Mouse (Mus musculus): ENCODE results near the gene Tmprss9. TPM values are rescaled to one million over a fixed set of nuclear protein-coding genes. Genes with fewer than 3 reads are reported as not detected.
"Not testable (repeated sequence)": the region's sequence is repeated elsewhere in the genome, so short reads cannot be mapped to it uniquely, and the experiment has no call there.

Tmprss9 gene
- total RNA-seq (2021) = under 1 TPM; 0.12 to 0.26 TPM
- long read RNA-seq, experiment 1 = 0 reads
- long read RNA-seq, experiment 2 = 0 reads

DNA sequence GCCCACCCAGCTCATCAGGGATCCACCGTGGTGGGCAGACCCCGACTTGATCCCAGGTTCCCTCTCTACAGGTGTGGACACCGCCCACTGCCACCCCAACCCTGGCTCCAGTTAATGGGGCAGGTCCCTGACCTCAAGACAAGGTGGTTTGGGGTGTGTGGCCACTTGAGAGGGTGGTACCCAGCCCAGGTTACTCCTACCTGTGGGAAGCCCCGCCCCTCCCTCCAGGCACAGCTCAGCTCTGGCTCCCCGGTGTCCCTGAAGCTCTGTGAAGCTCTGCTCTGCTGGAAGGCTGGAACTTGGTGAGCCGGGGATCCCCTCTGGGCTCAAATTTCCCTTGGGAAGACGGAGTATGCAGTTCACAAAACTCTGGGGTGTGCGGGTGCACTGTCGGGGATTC lies at the start of gene Tmprss9:
Gene Tmprss9 (plus strand): TSS at position 268 of the 400 bp plus-strand sequence.
- no peak for DNase-seq (ENCODE audit: low spot score in 2 of 2)

DNA sequence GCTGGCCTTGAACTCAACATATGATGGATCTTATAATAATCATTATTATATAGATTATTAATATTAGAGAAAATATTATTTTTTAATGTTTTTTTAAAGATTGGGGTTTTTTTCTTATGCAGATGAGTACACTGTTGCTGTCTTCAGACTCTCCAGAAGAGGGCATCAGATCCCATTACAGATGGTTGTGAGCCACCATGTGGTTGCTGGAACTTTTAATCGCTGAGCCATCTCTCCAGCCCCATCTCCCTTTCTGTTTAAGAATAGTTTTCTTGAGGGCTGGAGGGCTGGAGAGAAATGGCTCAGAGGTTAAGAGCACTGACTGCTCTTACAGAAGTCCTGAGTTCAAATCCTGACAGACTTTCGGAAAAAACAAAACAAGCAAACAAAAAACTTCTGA lies 49.7 kb upstream of the Tmprss9 start:
- DNase-seq (ENCODE audit: low spot score in 2 of 2) = no peak

DNA sequence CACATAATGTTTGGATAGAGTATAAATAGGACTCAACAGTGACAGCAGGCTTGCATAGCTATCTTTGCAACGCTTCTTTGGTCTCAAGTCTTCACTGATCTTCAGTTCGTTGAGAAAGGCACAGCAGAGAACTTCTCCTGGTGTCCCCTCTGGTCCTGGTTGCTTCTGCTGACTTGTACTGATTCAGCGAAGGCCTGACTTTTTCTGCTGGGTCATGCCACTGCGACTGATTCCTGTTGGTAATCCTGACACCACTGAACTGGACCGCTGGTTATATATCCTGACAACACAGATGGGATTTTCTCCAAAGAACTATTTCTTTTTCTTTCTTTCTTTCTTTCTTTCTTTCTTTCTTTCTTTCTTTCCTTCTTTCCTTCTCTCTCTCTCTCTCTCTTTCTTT lies 49.1 kb upstream of the Tmprss9 start:
- no peak for DNase-seq (ENCODE audit: low spot score in 2 of 2)

DNA sequence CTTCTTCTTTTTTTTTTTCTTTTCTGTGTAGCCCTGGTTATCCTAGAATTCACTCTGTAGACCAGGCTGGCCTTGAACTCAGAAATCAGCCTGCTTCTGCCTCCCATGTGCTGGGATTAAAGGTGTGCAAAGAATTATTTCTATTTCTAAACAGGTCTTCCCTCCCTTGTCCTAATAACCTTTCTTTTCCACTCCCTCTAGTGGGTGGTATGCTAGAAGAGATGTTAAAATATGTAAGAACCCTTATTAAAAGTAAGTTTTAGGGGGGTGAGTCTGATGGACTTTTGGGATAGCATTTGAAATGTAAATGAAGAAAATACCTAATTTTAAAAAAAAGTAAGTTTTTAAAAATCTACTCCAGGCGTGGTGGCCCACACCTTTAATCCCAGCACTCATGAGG lies 48.3 kb upstream of the Tmprss9 start:
- no peak for DNase-seq (ENCODE audit: low spot score in 2 of 2)

DNA sequence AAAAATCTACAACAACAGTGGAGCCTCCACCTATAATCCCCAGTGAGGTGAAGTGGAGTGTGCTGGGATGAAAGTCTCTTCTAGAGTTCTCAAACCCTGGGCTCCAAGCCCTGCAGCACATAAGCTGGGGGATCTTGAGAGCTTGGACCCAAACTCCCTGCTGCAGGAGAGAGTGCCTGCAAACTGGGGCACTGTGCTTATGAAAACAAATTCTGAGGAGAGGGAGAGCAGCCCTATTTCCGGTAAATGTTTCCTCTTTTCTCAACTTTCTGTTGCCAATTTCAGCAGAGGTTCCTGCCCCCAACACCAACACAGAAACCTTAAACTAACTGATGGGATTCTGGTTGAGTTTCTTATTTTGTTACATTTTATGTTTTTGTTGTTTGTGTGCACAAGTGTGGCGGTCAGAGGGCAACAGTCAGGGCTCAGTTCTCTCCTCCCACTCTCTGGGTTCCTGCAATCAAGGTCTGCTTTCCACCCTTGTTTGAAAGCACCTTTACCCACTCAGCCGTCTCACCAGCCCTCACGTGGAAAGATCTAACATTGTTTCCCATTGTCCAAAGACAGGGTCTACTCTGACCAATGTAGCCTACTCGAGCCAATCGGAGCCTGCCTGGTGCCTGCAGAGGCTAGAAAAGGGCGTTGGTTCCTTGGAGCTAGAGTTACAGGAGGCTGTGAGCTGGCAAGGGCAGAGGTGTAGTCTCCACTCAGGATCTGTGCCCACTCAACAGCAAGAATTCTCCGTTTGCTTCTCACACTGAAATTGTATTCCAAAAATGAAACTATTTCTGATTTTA lies 47.6 kb upstream of the Tmprss9 start:
- no peak for DNase-seq (ENCODE audit: low spot score in 2 of 2)

DNA sequence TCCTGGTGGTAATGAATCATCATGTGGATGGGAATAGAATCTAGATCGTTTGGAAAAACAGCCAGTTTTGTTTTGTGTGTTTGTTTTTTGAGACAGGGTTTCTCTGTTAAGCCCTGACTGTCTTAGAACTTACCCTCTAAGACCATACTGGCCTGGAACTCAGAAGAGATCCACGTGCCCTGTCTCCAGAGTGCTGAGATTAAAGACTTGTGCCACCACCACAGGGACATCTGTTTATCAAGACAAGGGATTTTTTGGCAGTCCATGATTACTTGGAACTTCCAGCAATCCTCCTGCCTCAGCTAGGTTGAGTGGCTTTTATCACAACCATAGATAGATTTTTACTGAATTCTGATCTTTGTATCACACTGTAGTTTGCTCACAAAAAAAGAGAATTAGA lies 46.8 kb upstream of the Tmprss9 start:
- no peak for DNase-seq (ENCODE audit: low spot score in 2 of 2)

DNA sequence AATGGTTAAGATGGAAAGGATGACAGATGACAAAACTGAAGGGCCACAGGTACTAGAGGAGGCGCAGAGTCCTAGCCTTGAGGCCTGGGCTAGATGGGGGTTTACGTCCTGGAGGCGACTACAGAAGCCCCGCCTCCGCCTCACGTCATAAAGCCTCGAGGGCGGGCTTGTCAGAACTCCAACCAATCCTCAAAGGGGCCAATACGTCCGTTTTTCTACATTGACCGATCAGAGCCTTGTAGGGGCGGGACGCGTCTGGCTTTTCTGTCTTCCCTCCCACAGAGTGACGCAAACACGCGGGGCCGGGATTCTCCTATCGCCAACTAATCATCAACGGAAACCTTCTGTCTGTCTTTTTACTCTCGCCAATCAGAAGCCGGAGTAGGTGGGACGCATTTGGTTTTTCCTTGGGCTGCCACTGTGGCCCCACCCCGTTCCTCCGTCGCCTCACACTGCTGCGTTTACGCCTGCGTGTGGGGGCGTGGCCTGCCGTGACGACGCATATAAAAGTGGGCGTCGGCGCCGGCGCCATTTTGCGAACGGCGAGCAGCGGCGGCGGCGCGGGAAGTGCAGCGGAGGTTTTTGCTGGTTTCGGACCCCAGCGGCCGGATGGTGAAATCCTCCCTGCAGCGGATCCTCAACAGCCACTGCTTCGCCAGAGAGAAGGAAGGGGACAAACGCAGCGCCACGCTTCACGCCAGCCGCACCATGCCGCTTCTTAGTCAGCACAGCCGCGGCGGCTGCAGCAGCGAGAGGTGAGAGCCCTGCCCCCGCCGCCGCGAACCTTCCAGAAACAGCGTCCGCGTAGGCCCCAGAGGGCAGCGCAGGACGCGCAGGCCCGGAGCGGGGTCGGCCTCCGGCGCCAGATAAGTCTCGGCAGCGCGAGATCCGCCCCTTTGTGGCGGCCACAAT lies 45.2 kb upstream of the Tmprss9 start, which contains the start of gene Oaz1:
Gene Oaz1 (plus strand): TSS at position 506 of the 912 bp plus-strand sequence.
- DNase-seq (ENCODE audit: low spot score in 2 of 2) = peak; percentile 98 to 99

DNA sequence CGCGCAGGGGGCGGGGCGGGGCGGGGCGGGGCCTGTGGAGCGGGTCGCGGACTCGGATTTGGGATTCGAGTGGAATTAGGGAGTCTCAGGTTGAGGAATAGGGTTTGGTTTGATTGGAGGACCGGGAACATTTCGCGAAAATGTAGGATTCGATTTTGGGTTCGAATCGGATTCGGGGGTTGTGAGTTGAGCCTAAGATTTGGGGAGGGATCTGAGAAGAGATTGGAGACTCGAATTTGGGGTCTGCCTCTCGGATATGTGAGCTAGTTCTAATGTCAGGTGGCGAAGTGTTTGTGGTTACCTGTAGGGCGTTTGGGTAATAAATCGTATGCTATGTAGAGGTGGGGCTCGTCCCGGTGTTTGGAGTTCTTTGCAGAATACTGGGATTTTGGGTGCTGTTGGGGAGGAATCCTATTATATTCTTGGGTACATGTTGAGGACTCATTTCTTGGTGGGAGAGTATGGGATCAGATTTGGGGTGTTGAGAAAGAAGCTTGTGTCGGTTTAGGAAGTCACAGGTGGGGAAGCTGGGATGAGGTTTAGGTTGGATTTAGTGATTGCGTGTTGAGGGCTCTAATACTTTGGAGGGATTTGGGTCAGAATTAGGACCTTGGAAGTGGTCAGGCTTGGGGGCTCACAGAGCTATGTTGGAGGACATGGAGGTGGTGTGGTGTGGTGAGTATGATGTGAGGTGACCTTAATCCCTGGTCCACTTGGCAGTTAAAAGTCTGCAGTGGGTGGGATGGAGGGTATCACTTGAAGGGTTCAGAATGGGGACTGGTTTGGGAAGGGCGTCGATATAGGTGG lies 44.4 kb upstream of the Tmprss9 start:
- no peak for DNase-seq (ENCODE audit: low spot score in 2 of 2)

DNA sequence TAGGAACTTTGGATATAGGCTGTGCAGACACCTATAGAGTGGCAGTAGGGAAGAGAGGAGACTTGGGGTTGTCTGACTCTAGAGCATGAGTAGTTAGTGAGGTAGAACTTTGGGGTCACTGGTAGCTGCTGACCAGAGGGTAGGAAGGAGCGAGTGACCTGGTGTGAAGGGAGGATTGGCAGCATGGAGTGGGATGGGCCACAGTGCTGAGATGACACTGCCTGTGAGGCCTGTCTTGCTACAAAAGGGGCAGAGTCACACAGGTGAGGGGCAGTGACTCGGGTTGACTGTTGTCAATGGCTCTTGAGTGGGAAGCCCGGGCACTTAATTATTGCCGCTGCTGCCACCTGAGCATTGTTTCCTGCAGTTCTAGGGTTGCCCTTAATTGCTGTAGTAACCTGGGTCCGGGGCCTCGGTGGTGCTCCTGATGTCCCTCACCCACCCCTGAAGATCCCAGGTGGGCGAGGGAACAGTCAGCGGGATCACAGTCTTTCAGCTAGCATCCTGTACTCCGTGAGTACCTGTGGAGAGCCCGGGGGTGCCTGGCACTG lies 43.7 kb upstream of the Tmprss9 start:
- DNase-seq (ENCODE audit: low spot score in 2 of 2) = no peak

DNA sequence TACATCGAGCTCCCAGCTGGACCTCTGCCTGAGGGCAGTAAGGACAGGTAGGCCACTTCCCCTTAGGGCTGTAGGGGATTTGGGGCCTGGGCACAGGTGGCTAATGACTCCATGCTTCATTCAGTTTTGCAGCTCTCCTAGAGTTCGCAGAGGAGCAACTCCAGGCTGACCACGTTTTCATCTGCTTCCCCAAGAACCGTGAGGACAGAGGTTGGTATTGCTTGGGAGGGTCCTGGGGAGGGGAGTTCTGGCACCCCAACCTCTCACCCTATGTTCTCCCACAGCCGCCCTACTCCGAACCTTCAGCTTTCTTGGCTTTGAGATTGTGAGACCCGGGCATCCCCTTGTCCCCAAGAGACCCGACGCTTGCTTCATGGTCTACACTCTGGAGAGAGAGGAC lies 43.1 kb upstream of the Tmprss9 start:
- DNase-seq (ENCODE audit: low spot score in 2 of 2) = not testable (repeated sequence)

DNA sequence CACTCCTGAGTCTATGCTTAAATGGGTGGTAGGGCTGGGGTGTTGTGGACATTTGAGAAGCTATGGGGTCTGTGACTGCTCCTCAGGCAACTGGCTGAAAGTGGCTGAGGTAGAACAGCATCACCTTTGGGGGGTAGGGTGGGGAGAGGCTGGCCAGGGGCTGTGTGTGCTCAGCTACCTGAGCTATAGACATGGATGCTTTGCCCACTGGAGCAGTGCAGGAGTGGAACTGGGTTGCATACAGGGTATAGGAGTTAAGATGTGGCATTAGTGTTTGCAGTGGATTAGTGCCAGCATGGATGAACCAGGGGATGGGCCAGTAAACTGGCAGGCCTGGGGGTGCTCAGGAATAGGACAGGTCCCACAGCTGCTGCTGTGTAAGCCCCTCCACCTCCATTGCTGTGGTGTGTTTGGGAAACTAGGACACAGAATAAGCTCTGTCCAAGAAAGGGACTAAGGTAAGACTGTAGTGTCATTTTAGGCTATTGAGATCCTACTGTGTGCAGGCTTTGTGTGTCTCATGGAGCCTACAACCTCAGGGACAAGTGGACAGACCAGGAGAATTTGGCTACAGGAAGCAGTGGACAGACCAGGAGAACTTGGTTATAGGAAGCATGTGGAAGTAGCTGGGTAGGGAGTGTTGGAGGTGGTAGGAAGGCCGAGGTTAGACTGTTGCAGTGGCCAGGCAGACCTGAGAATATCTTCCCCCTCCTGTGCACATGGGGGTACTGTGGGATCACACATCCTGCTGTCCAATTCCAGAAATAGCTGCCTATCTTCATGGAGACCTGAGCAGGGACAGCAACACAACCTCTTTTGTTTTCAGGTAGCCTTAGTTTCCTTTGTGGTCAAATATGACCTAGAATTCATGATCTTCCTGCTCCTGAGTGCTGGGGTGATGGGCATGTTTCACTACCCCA lies 42.0 kb upstream of the Tmprss9 start:
- no peak for DNase-seq (ENCODE audit: low spot score in 2 of 2)

DNA sequence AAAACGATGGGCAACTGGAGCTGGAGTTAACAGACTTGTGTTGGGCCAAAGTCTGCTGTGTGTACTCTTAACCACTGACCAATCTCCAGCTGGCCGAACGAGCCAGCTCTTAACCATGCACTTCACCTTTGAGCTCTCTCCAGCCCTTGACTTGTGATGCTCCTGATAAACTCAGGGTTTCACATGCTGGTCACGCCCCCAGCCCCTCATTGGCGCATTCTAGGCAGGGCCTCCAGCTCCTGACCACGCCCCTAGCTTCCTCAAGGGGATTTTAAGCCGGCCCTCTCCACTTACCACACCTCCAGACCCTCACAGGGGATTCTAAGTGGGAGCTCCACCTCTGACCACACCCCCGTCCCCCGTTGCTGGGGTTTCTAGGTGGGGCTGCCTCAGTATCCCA lies 40.5 kb upstream of the Tmprss9 start:
- no peak for DNase-seq (ENCODE audit: low spot score in 2 of 2)

DNA sequence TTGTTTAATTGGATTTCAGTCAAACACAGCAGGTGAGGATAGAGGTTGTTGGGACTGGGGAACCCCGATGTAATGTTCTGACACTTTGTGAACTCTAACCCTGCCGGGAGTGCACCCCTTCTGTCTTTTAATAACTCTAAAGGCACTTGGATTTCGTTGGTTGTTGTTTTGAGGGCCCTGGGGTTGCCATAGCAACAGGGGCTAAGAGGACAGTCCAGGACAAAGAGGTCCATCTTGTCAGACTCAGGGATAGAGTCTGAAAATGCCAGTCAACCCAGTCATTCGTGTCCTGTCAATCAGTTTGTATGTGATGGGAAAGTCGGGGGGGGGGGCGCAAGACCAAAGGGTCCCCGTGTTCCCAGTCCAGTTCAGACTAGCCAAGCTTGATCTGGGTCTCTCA lies 38.8 kb upstream of the Tmprss9 start:
- no peak for DNase-seq (ENCODE audit: low spot score in 2 of 2)

DNA sequence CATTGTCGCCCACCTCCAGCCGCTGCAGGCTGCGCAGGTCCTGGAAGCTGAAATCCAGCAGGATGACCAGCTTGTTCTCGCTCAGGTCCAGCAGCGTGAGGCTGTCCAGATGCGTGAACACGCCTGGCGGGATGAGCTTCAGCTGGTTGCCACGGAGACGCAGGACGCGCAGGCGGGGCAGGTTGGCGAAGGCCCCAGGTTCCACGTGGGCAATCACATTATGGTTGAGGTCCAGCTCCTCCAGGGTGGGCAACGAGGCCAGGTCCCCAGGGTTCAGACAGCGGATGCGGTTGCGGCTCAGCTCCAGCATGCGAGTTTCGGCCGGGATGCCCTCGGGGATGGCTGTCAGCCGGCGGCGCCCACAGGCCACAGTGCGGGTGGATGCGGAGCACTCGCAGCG lies 36.0 kb upstream of the Tmprss9 start:
- DNase-seq (ENCODE audit: low spot score in 2 of 2) = no peak

DNA sequence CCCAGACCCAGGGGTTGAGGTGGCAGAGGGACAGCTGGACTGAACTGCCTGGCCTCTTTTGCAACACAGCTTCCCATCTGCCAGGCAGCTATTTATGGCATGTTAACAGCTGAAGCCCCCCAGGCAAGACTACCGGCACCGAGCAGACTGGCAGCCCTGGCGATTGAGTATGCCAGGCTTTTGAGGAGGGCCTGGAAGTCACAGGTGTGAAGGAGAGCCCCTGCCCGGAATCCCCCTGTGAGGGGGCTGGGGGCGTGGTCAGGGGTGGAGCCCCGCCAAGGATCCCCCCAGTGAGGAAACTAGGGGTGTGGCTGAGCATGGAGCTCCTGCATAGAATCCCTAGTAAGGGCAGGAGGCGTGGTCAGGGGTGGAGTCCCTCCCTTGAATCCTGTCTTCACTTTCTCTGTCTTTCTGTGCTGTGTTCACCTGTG lies 34.7 kb upstream of the Tmprss9 start:
- no peak for DNase-seq (ENCODE audit: low spot score in 2 of 2)

DNA sequence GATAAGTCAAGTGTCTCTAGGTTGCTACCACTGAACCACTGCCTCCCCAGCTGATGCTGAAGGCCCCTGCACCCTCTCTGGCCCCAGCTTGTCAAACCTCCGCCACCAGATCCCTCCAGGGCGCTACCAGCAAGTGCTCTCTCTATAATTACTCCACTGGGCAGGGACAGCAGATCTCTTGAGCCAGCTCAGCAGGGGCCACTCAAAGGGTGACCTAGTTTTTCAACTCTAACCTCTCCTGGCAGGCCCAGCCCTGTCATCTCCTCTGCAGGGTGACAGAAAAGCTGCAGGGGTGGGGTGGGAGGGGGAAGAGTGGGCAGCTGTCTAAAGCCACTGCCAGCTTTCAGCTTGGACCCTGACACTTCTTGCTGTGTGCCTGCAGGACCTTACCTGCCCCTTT lies 33.8 kb upstream of the Tmprss9 start:
- no peak for DNase-seq (ENCODE audit: low spot score in 2 of 2)

DNA sequence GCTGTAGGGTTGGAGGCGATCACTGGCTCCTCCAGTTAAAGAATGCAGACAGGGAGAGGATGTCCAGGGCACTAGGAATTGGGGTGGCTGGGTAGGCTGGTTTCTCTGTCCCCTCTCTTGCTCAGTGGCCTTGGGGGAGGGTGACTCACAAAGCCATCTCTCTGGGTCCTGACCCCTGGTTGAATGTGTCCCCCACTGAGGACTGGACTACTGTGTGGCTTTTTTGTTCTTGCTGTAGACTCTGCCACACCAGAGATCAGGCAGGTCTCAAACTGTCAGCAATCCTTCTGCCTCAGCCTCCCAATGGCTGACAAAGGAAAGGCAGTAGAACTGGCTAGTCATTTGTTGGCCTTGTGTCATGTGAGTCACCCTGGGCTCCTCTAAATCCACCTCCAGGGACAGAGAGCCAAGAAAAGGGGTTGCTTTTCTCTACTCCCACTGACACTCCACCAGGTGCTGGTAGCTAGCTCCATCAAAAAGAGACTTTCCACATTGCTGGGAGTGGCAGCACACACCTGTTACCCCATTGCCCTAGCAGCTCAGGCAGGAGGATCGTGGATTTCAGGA lies 33.2 kb upstream of the Tmprss9 start:
- no peak for DNase-seq (ENCODE audit: low spot score in 2 of 2)

DNA sequence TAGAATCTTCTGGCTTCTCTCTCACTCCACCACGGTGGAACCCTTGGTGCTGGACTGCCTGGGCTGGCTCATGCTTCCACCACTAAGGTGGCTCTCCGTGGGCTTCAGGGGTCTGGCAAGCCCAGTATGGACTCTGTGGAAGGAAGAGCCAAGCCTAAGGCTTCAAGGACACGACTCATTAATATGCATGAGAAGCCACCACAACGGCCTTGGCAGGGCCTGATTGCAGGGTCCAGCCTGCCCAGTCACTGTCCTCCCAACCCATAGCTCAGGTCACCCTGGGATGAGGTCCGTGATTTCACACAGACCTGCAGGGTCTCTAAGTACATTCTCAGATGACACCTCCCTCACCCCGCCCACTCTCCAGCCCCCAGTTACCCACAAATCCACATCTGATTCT lies 31.8 kb upstream of the Tmprss9 start:
- no peak for DNase-seq (ENCODE audit: low spot score in 2 of 2)

DNA sequence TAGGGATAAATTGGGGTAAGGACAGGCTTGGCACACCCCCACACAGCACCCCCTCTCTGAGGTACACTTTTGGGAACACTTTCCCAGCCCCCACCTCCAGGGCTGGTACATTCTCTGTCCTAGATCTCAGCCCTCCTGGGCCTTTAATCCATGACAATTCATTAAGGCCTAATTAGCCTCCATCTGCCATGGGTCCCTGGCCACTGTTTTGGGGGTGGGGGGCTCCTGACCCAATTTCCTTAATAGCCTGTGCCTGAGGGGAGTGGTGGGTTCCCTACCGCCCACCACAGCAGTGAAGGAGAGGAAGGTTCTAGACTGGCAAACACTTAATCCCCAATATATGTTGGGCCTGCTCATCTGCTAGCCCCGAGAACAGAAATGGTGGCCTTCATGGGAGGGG lies 30.0 kb upstream of the Tmprss9 start:
- no peak for DNase-seq (ENCODE audit: low spot score in 2 of 2)

DNA sequence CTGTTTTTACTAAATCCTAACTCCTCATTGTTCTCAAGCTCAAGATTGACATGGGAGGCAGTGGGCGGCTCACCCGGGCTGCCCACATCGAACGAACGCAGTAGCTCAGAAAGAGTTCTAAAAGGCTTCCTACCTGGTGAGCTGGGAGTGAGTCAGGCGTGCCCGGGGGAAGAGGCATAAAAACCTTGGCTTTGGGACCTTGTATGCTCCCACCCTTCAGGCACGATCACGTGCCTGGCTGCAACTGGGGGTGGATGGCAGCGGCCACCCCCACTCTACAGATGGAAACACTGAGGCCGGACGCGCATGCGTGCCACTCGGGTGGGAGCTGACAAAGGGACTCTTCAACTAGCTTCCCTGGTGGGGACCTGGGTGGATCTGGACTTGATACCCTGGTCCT lies 29.3 kb upstream of the Tmprss9 start:
- peak; percentile 55 to 63 for DNase-seq (ENCODE audit: low spot score in 2 of 2)

Data from left cerebral cortex, adult 18-20 months (tissue).